Mouse (Mus musculus): ENCODE results near the gene Sfi1. TPM values are rescaled to one million over a fixed set of nuclear protein-coding genes. Genes with fewer than 3 reads are reported as not detected.
"Not testable (repeated sequence)": the region's sequence is repeated elsewhere in the genome, so short reads cannot be mapped to it uniquely, and the experiment has no call there.

Gene Sfi1
- polyA plus RNA-seq, 1 experiment from 2014 or later: 16.4 TPM

- H3K27me3 ChIP-seq: no peaks in the 10 kb centered on the region
- WGBS: 10% methylated on average over 16 of the region's 16 CpGs
- 0 out of 2 replicates have a peak overlapping the region, but pooled peaks have one; percentile 0 for H3K9ac ChIP-seq
- no peaks in the 10 kb centered on the region for H3K9me3 ChIP-seq
- peaks cover 13% of the 10 kb centered on the region for H3K4me1 ChIP-seq (replicated peaks)
- peaks cover 16% of the 10 kb centered on the region for H3K36me3 ChIP-seq
- no peak for ATAC-seq (ENCODE audit: low read depth)
- peak overlapping the region; percentile 39 for H3K4me2 ChIP-seq
- no peak overlapping the region for H3K27ac ChIP-seq (replicated peaks)
- H3K4me3 ChIP-seq: peak overlapping the region; percentile 40
These were observed 8.3 kb upstream of the Sfi1 start for GRCm38 (mm10) chr11:3201326-3202230.

GRCm38 (mm10) chr11:3200636-3201035 is 7.4 kb upstream of the Sfi1 start:
- H3K36me3 ChIP-seq; H3K9ac ChIP-seq; H3K9me3 ChIP-seq; H3K27ac ChIP-seq (replicated peaks); H3K4me2 ChIP-seq; H3K27me3 ChIP-seq; ATAC-seq (ENCODE audit: low read depth); H3K4me3 ChIP-seq: not testable (repeated sequence)
- 95% methylated on average over 5 of the region's 7 CpGs for WGBS
- H3K4me1 ChIP-seq (replicated peaks): peaks cover 13% of the 10 kb centered on the region

GRCm38 (mm10) chr11:3182707-3183106 is 10.6 kb downstream of the Sfi1 start:
- H3K4me3 ChIP-seq; ATAC-seq (ENCODE audit: low read depth); H3K27me3 ChIP-seq; H3K9ac ChIP-seq; H3K4me1 ChIP-seq (replicated peaks); H3K27ac ChIP-seq (replicated peaks); H3K4me2 ChIP-seq; H3K36me3 ChIP-seq: not testable (repeated sequence)
- H3K9me3 ChIP-seq: peaks cover 11% of the 10 kb centered on the region
- WGBS: 83% methylated on average over 1 of the region's 1 CpGs

GRCm38 (mm10) chr11:3181971-3182370 is 11.3 kb downstream of the Sfi1 start:
- H3K4me2 ChIP-seq: not testable (repeated sequence)
- 48% methylated on average over 1 of the region's 1 CpGs for WGBS

GRCm38 (mm10) chr11:3181250-3181649 is 12.0 kb downstream of the Sfi1 start:
- 58% methylated on average over 4 of the region's 4 CpGs for WGBS
- H3K27ac ChIP-seq (replicated peaks); H3K4me2 ChIP-seq; H3K27me3 ChIP-seq; H3K4me3 ChIP-seq; H3K9ac ChIP-seq; H3K36me3 ChIP-seq; ATAC-seq (ENCODE audit: low read depth); H3K4me1 ChIP-seq (replicated peaks): not testable (repeated sequence)
- H3K9me3 ChIP-seq: peaks cover 11% of the 10 kb centered on the region

More at GRCm38 (mm10) chr11:3181971-3182370, 11.3 kb downstream of the Sfi1 start:
- not testable (repeated sequence) for H3K9ac ChIP-seq; H3K27ac ChIP-seq (replicated peaks); H3K36me3 ChIP-seq; ATAC-seq (ENCODE audit: low read depth); H3K4me1 ChIP-seq (replicated peaks); H3K27me3 ChIP-seq; H3K4me3 ChIP-seq
- H3K9me3 ChIP-seq: peaks cover 11% of the 10 kb centered on the region

- H3K9me3 ChIP-seq: peaks cover 11% of the 10 kb centered on the region
- not testable (repeated sequence) for H3K4me2 ChIP-seq; H3K9ac ChIP-seq; H3K27ac ChIP-seq (replicated peaks); H3K4me1 ChIP-seq (replicated peaks); H3K4me3 ChIP-seq; H3K27me3 ChIP-seq; H3K36me3 ChIP-seq; ATAC-seq (ENCODE audit: low read depth)
- WGBS: 77% methylated on average over 6 of the region's 6 CpGs
These were observed 12.6 kb downstream of the Sfi1 start for GRCm38 (mm10) chr11:3180510-3181160.

GRCm38 (mm10) chr11:3179726-3180092 is 13.6 kb downstream of the Sfi1 start:
- not testable (repeated sequence) for H3K27ac ChIP-seq (replicated peaks); H3K4me3 ChIP-seq; ATAC-seq (ENCODE audit: low read depth); H3K4me1 ChIP-seq (replicated peaks); H3K36me3 ChIP-seq; H3K27me3 ChIP-seq; H3K4me2 ChIP-seq; H3K9ac ChIP-seq
- H3K9me3 ChIP-seq: peaks cover 11% of the 10 kb centered on the region
- 85% methylated on average over 7 of the region's 7 CpGs for WGBS

GRCm38 (mm10) chr11:3178968-3179725 is 14.1 kb downstream of the Sfi1 start:
- H3K27me3 ChIP-seq; ATAC-seq (ENCODE audit: low read depth); H3K36me3 ChIP-seq; H3K4me3 ChIP-seq; H3K27ac ChIP-seq (replicated peaks); H3K9ac ChIP-seq; H3K4me2 ChIP-seq; H3K4me1 ChIP-seq (replicated peaks): not testable (repeated sequence)
- WGBS: 85% methylated on average over 6 of the region's 6 CpGs
- H3K9me3 ChIP-seq: peaks cover 11% of the 10 kb centered on the region

- ATAC-seq (ENCODE audit: low read depth): peak; percentile 57
- H3K4me1 ChIP-seq (replicated peaks); H3K4me2 ChIP-seq; H3K9ac ChIP-seq; H3K36me3 ChIP-seq; H3K4me3 ChIP-seq; H3K27ac ChIP-seq (replicated peaks); H3K27me3 ChIP-seq: not testable (repeated sequence)
- WGBS: 86% methylated on average over 11 of the region's 11 CpGs
- H3K9me3 ChIP-seq: peaks cover 15% of the 10 kb centered on the region
These were observed 19.6 kb downstream of the Sfi1 start for GRCm38 (mm10) chr11:3173425-3174318.

- not testable (repeated sequence) for H3K27me3 ChIP-seq; H3K4me3 ChIP-seq; H3K4me2 ChIP-seq; H3K27ac ChIP-seq (replicated peaks); ATAC-seq (ENCODE audit: low read depth); H3K4me1 ChIP-seq (replicated peaks); H3K36me3 ChIP-seq; H3K9ac ChIP-seq
- peaks cover 23% of the 10 kb centered on the region for H3K9me3 ChIP-seq
- WGBS: 54% methylated on average over 5 of the region's 6 CpGs
These were observed 20.7 kb downstream of the Sfi1 start for GRCm38 (mm10) chr11:3172526-3172925.

- H3K9me3 ChIP-seq: peaks cover 26% of the 10 kb centered on the region
- H3K4me2 ChIP-seq; H3K4me3 ChIP-seq; H3K9ac ChIP-seq; H3K27ac ChIP-seq (replicated peaks); ATAC-seq (ENCODE audit: low read depth); H3K36me3 ChIP-seq; H3K4me1 ChIP-seq (replicated peaks); H3K27me3 ChIP-seq: not testable (repeated sequence)
- WGBS: 67% methylated on average over 1 of the region's 1 CpGs
These were observed 21.3 kb downstream of the Sfi1 start for GRCm38 (mm10) chr11:3171931-3172330.
